Mouse (Mus musculus): ENCODE measurements around the gene Taf8. TPM values are rescaled to one million over a fixed set of nuclear protein-coding genes. Genes with fewer than 3 reads are reported as not detected.
"Not testable (repeated sequence)": the region's sequence is repeated elsewhere in the genome, so short reads cannot be mapped to it uniquely, and the experiment has no call there.

Gene Taf8
- polyA plus RNA-seq, 1 experiment from 2014 or later = 23.5 TPM

DNA sequence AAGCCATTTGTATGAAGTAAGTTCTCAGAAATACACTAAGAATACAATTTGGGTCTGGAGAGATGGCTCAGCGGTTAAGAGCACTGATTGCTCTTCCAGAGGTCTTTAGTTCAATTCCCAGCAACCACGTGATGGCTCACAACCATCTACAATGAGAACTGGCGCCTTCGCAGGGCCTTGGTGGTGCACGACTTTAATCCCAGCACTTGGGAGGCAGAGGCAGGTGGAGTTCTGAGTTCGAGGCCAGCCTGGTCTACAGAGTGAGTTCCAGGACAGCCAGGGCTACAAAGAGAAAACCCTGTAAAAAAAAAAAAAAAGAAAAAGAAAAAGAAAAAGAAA, 584 bp upstream of the Taf8 start:
- H3K27me3 ChIP-seq; H3K9me3 ChIP-seq; H3K9ac ChIP-seq; ATAC-seq (ENCODE audit: low FRiP score): not testable (repeated sequence)
- WGBS = 83% methylated on average over 6 of the region's 6 CpGs
- Histone ChIP-seq H3K27ac (peak overlapping the region; percentile 13; the same call in 1 of the 2 replicates), H3K4me2 (peak overlapping the region; percentile 47; the same call in 1 of the 2 replicates), H3K4me3 (peak overlapping the region; percentile 64; the same call in 1 of the 2 replicates), H3K4me1 (replicated peaks) (peaks cover 26% of the 10 kb centered on the region), H3K36me3 (peaks cover 20% of the 10 kb centered on the region)

DNA sequence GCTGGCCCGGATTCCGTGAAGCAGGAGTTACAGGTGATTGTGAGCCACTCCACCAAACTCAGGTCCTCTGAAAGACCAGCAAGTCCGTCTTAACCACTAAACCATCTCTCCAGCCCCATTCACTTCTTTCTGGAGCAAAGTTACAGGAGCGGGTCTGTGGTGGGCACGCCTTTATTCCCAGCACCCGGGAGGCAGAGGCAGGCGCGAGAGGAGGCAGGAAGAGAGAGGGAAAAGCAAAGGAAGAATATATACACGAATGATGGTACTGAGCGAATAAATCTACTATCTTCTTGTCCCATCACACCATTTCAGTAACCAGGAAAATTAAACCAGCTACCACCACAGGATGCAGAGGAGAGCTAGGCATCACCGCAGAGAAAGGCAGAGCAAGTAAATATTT, 561 bp downstream of the Taf8 start:
- Histone ChIP-seq H3K4me1 (replicated peaks) (peaks cover 26% of the 10 kb centered on the region), H3K4me2 (peak overlapping the region; percentile 79), H3K9ac (peak overlapping the region; percentile 83), H3K9me3 (no peaks in the 10 kb centered on the region), H3K4me3 (peak overlapping the region; percentile 64), H3K27ac (peak overlapping the region; percentile 15; the same call in 1 of the 2 replicates), H3K27me3 (no peaks in the 10 kb centered on the region), H3K36me3 (peaks cover 29% of the 10 kb centered on the region)
- 10% methylated on average over 11 of the region's 11 CpGs for WGBS
- ATAC-seq (ENCODE audit: low FRiP score) = peak; percentile 8; the same call in 1 of the 2 replicates

DNA sequence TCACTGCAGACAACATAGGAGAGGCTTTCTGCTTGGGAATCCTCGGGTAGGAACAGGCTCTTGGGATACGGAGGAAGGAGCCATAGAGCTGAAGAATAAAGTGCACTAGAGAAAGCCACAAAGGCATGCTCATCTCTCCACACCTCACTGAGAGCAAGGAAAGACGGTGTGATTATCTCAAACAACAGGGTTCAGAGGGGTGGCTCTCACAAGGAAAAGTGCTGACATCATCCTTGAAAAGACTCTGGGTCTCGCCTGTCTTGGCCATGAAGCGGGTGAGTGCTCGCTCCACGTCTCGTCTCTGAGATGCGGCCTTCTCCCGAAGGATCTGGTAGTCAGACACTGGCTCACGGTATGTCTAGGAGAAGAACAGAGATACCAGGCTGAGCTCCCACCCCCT, 8.0 kb downstream of the Taf8 start:
- H3K4me1 ChIP-seq (replicated peaks) = no peaks in the 10 kb centered on the region
- no peaks in the 10 kb centered on the region for H3K27me3 ChIP-seq
- no peak overlapping the region for H3K27ac ChIP-seq
- H3K4me2 ChIP-seq = no peak overlapping the region
- peaks cover 90% of the 10 kb centered on the region for H3K36me3 ChIP-seq
- no peak for ATAC-seq (ENCODE audit: low FRiP score)
- H3K9ac ChIP-seq = no peak overlapping the region
- H3K4me3 ChIP-seq = no peak overlapping the region
- no peaks in the 10 kb centered on the region for H3K9me3 ChIP-seq
- 95% methylated on average over 11 of the region's 11 CpGs for WGBS

DNA sequence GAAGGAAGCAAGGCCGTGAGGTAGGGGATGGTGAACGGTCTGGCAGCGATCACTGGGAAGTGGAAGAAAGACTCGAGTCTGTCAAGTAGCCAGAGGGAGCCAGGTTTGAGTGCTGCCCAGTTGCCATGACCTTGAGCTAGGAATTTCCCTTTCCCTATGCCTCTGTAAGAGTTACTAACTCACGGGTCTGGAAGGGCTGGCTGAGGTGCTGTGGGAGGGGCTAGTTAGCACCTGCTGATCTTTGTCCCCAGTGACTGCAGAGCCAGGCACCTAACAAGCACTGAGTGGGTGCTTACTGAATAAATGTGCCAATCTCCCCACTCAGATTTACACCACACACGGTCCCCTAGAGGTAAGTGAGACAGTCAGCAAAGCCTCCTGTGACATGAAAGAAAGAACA, 8.4 kb downstream of the Taf8 start:
- Histone ChIP-seq H3K4me3 (no peak overlapping the region), H3K4me1 (replicated peaks) (no peaks in the 10 kb centered on the region), H3K27me3 (no peaks in the 10 kb centered on the region), H3K4me2 (no peak overlapping the region), H3K9ac (no peak overlapping the region), H3K27ac (no peak overlapping the region), H3K36me3 (peaks cover 92% of the 10 kb centered on the region), H3K9me3 (no peaks in the 10 kb centered on the region)
- ATAC-seq (ENCODE audit: low FRiP score) = no peak
- 85% methylated on average over 6 of the region's 6 CpGs for WGBS

DNA sequence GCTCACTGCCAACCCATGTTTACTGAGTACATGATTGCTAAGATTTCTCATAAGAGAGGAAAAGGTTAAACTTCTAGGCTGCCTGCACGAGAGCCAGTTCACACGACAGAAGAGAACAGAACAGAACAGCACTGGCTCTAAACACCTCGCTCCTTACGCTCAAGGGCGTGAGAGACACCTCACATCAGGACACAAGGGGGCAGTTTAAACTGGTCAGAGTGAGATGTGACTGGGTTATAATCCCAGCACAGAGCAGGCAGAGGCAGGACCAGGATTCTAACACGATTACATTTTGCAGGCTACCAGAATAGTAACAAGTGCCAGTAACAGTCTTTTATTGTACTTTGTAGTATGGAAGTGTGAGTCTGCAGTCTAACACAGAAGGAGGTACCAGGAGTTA, 9.4 kb downstream of the Taf8 start:
- no peaks in the 10 kb centered on the region for H3K4me1 ChIP-seq (replicated peaks)
- no peak overlapping the region for H3K4me3 ChIP-seq
- no peaks in the 10 kb centered on the region for H3K27me3 ChIP-seq
- 86% methylated on average over 6 of the region's 6 CpGs for WGBS
- no peak overlapping the region for H3K27ac ChIP-seq
- peaks cover 90% of the 10 kb centered on the region for H3K36me3 ChIP-seq
- no peak for ATAC-seq (ENCODE audit: low FRiP score)
- H3K4me2 ChIP-seq = no peak overlapping the region
- no peaks in the 10 kb centered on the region for H3K9me3 ChIP-seq
- no peak overlapping the region for H3K9ac ChIP-seq

DNA sequence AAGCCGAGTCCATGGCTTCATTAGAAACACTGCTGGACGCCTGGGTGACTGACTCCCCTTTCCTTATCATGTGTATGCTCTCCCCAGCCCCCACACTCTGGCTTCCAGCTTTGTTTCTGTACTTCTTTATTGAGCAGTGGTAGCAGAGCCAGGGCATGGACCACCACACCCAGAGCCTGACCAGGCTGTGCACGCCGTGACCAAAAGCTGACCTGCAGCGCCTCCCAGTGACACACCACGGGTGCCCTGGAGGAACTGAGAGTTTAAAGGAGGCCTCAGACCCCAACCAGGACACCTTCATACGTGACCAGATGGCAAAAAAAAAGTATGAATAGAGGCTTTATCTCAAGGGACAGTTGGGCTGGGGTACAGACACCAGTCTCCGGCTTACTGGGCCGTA, 11.3 kb downstream of the Taf8 start:
- Histone ChIP-seq H3K9ac (no peak overlapping the region), H3K27me3 (no peaks in the 10 kb centered on the region), H3K4me3 (no peak overlapping the region), H3K27ac (no peak overlapping the region), H3K4me1 (replicated peaks) (0 out of 2 replicates have a peak, but pooled peaks cover 2% of the 10 kb centered on the region), H3K4me2 (no peak overlapping the region), H3K9me3 (no peaks in the 10 kb centered on the region), H3K36me3 (peaks cover 78% of the 10 kb centered on the region)
- no peak for ATAC-seq (ENCODE audit: low FRiP score)
- WGBS = 84% methylated on average over 9 of the region's 9 CpGs

DNA sequence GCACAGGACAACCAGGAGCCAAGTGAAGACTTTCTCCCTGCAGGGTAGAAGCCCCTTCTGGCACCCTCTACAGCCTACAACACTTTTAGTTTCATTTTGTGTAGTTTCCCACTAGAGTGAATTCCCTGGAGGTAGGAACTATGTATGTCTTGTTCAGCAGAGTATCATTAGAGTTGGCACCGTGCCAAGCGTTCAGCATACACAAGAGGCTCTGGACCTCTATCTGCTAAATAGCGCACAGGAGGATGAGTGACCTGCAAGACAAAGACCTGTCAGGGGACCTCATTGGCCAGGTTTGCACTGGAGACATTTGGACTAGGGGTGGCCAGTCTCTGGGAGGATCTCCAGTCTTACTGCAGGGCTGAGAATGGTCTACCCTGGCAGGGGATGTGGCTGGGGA, 16.3 kb downstream of the Taf8 start:
- WGBS = 87% methylated on average over 3 of the region's 3 CpGs
- Histone ChIP-seq H3K27me3 (no peaks in the 10 kb centered on the region), H3K9me3 (no peaks in the 10 kb centered on the region), H3K4me1 (replicated peaks) (peaks cover 6% of the 10 kb centered on the region; the same call in 1 of the 2 replicates), H3K9ac (no peak overlapping the region), H3K4me3 (no peak overlapping the region), H3K27ac (no peak overlapping the region), H3K36me3 (peaks cover 29% of the 10 kb centered on the region), H3K4me2 (no peak overlapping the region)
- no peak for ATAC-seq (ENCODE audit: low FRiP score)

DNA sequence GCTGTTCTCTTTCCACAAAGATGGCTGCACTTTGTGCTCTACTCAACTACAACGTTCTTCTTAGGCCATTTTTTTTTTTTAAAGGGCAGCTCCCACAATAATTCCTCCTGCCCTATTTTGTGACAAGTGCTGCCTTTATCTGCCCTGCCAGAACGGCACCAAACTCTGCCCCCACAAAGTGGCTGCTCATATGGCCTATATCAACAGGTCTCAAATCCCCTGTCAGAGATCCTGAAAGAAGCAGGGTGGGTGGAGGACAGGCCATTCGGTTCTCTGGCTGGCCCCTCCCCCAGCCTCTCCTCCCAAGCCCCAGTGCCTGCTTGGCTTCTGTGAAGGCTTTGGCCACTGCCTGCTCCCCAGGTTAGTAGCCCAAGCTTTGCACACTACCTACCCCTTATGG, 17.1 kb downstream of the Taf8 start:
- WGBS = 11% methylated on average over 3 of the region's 3 CpGs
- no peak for ATAC-seq (ENCODE audit: low FRiP score)
- no peak overlapping the region for H3K27ac ChIP-seq

DNA sequence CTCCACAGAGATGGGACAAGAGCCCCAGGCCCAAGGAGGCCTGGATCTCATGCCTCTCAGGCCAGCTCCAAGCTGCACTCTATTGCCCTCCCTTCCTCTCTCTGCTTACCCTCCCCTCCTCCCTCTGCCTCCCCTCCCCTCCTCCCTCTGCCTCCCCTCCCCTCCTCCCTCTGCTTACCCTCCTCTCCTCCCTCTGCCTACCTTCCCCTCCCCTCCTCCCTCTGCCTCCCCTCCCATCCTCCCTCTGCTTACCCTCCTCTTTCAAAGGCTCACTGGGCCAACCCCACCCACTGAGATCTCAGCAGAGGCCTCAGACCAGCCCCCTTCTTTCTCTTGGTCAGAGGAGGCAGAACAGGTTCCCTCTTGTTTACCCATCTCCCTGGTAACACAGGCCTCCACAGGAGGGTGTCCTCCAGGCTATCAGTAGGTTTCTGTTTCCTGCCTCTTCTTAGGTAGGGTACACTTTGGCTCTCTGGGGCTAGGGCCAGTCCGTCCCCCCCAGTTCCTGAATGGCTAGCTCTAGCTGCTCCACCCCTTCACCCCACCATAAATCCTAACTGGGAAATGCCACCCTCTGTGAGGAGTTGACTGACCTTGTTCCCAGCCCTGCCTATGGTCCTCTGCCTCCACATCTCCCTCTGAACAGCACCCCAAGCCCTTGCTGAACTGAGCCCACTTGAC, 17.7 kb downstream of the Taf8 start:
- no peak overlapping the region for H3K27ac ChIP-seq
- peaks cover 15% of the 10 kb centered on the region for H3K36me3 ChIP-seq
- H3K9me3 ChIP-seq = no peaks in the 10 kb centered on the region
- no peak overlapping the region for H3K9ac ChIP-seq
- no peak overlapping the region for H3K4me2 ChIP-seq
- H3K27me3 ChIP-seq = no peaks in the 10 kb centered on the region
- 0 out of 2 replicates have a peak, but pooled peaks have one; percentile 30 for ATAC-seq (ENCODE audit: low FRiP score)
- no peak overlapping the region for H3K4me3 ChIP-seq
- WGBS = 19% methylated on average over 1 of the region's 1 CpGs
- peaks cover 6% of the 10 kb centered on the region; the same call in 1 of the 2 replicates for H3K4me1 ChIP-seq (replicated peaks)

More for the DNA sequence above, 17.1 kb downstream of the Taf8 start:
- H3K27me3 ChIP-seq = no peaks in the 10 kb centered on the region
- no peak overlapping the region for H3K4me2 ChIP-seq
- peaks cover 6% of the 10 kb centered on the region; the same call in 1 of the 2 replicates for H3K4me1 ChIP-seq (replicated peaks)
- H3K4me3 ChIP-seq = no peak overlapping the region
- H3K9me3 ChIP-seq = no peaks in the 10 kb centered on the region
- H3K36me3 ChIP-seq = peaks cover 21% of the 10 kb centered on the region
- no peak overlapping the region for H3K9ac ChIP-seq

DNA sequence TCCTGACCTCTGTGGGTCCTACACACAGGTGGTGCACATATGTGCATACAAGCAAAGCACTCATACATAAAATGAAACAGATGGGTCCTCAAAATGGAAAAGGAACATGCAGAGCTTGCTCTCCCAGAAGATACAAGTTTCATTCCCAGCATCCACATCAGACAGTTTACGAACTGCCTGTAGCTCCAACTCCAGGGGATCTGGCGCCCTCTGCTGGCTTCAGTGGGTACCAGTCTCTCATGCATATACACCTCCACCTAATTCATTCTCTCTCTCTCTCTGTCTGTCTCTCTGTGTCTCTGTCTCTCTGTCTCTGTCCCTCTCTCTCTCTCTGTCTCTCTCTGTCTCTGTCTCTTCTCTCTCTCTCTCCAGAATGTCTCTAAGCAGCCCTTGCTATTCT, 19.7 kb downstream of the Taf8 start:
- Histone ChIP-seq H3K27ac (no peak overlapping the region), H3K9me3 (no peaks in the 10 kb centered on the region), H3K4me3 (no peak overlapping the region), H3K27me3 (no peaks in the 10 kb centered on the region), H3K4me2 (no peak overlapping the region), H3K36me3 (peaks cover under 1% of the 10 kb centered on the region; the same call in 1 of the 2 replicates), H3K9ac (no peak overlapping the region), H3K4me1 (replicated peaks) (peaks cover 6% of the 10 kb centered on the region; the same call in 1 of the 2 replicates)
- 34% methylated on average over 2 of the region's 2 CpGs for WGBS
- no peak for ATAC-seq (ENCODE audit: low FRiP score)

DNA sequence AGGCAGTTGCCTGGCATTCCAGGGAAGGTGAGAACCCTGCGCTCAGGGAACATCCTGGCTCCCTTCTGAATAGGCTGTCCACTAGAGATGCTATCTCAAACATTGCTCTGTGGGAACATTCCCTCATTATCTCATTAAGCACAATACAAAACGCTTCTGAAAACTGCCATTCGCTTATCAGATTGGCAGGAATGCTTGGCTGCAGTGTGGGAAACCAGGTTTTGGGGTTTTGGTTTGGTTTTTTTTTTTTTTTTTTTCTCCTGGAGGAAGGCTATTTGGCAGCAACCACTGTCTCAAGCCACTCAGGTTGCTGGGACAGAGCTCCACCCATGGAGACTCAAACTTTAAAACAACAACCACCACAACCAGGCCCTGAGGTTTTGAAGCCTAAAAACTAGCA, 22.2 kb downstream of the Taf8 start:
- Histone ChIP-seq H3K4me3 (no peak overlapping the region), H3K4me2 (no peak overlapping the region), H3K36me3 (no peaks in the 10 kb centered on the region), H3K27me3 (no peaks in the 10 kb centered on the region), H3K27ac (no peak overlapping the region), H3K9ac (no peak overlapping the region), H3K4me1 (replicated peaks) (no peaks in the 10 kb centered on the region; the same call in 1 of the 2 replicates), H3K9me3 (no peaks in the 10 kb centered on the region)
- no peak for ATAC-seq (ENCODE audit: low FRiP score)
- WGBS = 77% methylated on average over 3 of the region's 3 CpGs

DNA sequence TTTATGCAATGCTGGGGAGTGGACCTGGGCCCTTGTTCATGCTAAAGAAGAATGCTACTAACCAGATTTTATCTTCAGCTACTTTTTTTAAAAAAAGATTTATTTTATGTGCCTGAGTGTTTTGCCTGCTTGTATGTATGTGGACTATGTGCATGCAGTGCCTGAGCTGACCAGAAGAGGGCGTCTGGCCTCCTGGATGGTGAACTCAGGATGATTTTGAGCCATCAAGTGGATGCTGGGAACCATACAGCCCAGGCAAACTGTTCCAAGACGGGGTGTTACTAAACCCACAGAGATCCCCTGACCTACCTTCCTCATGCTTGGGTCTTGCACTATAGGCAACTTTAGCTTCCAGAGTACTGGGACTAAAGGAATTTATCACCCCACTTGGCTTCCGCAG, 26.4 kb downstream of the Taf8 start:
- Histone ChIP-seq H3K27me3 (peaks cover 4% of the 10 kb centered on the region; the same call in 1 of the 2 replicates), H3K27ac (no peak overlapping the region), H3K4me1 (replicated peaks) (peaks cover 3% of the 10 kb centered on the region; the same call in 1 of the 2 replicates), H3K9ac (no peak overlapping the region), H3K9me3 (no peaks in the 10 kb centered on the region), H3K4me2 (no peak overlapping the region), H3K36me3 (no peaks in the 10 kb centered on the region), H3K4me3 (no peak overlapping the region)
- 62% methylated on average over 3 of the region's 3 CpGs for WGBS
- ATAC-seq (ENCODE audit: low FRiP score) = no peak

DNA sequence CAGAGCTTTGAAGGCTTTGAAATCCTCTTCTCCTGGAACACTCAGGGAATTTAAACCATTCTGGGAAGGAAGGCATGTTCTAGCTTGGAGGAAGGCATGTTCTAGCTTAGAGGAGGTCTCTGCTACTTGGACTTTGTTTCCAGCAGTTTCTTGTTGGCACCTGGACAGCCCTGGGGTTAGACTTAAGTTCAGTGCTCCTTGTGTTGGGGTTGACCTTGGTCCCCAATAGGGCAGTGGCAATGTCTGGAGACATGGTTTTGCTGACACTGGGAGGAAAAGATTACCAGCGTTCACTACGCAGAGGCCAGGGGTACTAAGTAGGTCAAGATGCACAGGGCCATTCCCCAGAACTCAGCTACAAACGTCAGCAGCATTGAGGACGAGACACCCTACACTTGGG, 26.9 kb downstream of the Taf8 start:
- Histone ChIP-seq H3K27ac (no peak overlapping the region), H3K4me2 (no peak overlapping the region), H3K27me3 (peaks cover 6% of the 10 kb centered on the region; the same call in 1 of the 2 replicates), H3K9me3 (no peaks in the 10 kb centered on the region), H3K4me1 (replicated peaks) (peaks cover 7% of the 10 kb centered on the region; the same call in 1 of the 2 replicates), H3K4me3 (no peak overlapping the region), H3K9ac (no peak overlapping the region), H3K36me3 (no peaks in the 10 kb centered on the region)
- no peak for ATAC-seq (ENCODE audit: low FRiP score)
- WGBS = 85% methylated on average over 4 of the region's 4 CpGs
